Mouse (Mus musculus) neural tube, embryonic 11.5 days (tissue): ENCODE data around the gene Igsf11. TPM values are rescaled to one million over a fixed set of nuclear protein-coding genes. Genes with fewer than 3 reads are reported as not detected.

Experiments used
- ATAC-seq: fragments of 200-750 bp; cut with Nextera tagmentation; 2 replicates; pipeline ENCODE4 v1.8.0; 2017; ENCODE audit warnings: moderate number of reproducible peaks, mild to moderate bottlenecking, moderate TSS enrichment, moderate library complexity; ENCODE audit not compliant: insufficient read depth, low FRiP score, low TSS enrichment
- DNase-seq: peaks from one replicate; pipeline ENCODE4 v3.0.0-alpha.2; 2015; ENCODE audit warnings: low spot score
- H3K27ac ChIP-seq: fragments of 300-500 bp; sonication (generic); 2 replicates; pipeline ENCODE4 v1.5.1; 2014; ENCODE audit warnings: low read depth, mild to moderate bottlenecking, low read length
- H3K27me3 ChIP-seq: fragments of 300-500 bp; sonication (generic); 2 replicates; pipeline ENCODE4 v1.6.1; 2014; ENCODE audit warnings: mild to moderate bottlenecking, low read length, mixed read lengths; ENCODE audit not compliant: control insufficient read depth, insufficient read depth
- H3K36me3 ChIP-seq: fragments of 300-500 bp; sonication (generic); 2 replicates; pipeline ENCODE4 v1.6.1; 2014; ENCODE audit warnings: mild to moderate bottlenecking, low read length, moderate library complexity, mixed read lengths; ENCODE audit not compliant: control insufficient read depth, insufficient read depth
- H3K4me1 ChIP-seq: fragments of 300-500 bp; sonication (generic); 2 replicates; pipeline ENCODE4 v1.6.1; 2014; ENCODE audit warnings: low read length, mixed read lengths; ENCODE audit not compliant: control insufficient read depth, insufficient read depth
- H3K4me2 ChIP-seq: fragments of 300-500 bp; sonication (generic); 2 replicates; pipeline ENCODE4 v1.6.1; 2014; ENCODE audit warnings: low read depth, mild to moderate bottlenecking, moderate library complexity
- H3K4me3 ChIP-seq: fragments of 300-500 bp; sonication (generic); 2 replicates; pipeline ENCODE4 v1.5.1; 2014; ENCODE audit warnings: low read depth, low read length
- H3K9ac ChIP-seq: fragments of 300-500 bp; sonication (generic); 2 replicates; pipeline ENCODE4 v1.6.1; 2014; ENCODE audit warnings: mild to moderate bottlenecking, low read length
- H3K9me3 ChIP-seq: fragments of 300-500 bp; sonication (generic); 2 replicates; pipeline ENCODE4 v1.6.1; 2016; ENCODE audit warnings: low read length; ENCODE audit not compliant: control insufficient read depth
- WGBS: fragments of 180-500 bp; shearing (Covaris S2); extraction: QIAGEN DNeasy Blood & Tissue Kit; methylation state at CpG from one replicate; pipeline ENCODE4 v1.1.7; 2014; 5-methylcytosine and 5-hydroxymethylcytosine counted together
- polyA plus RNA-seq: library from polyadenylated mRNA; unstranded; fragments of >200 nt; fragmentation: Nextera tagmentation; extraction: Ambion mirVana; gene quantifications from 2 replicates; pipeline ENCODE4 v1.2.1, GENCODE M21; 2014

Gene Igsf11
- 5.4 and 5.7 TPM in 2 replicates for polyA plus RNA-seq

- 85% methylated on average over 7 of the region's 7 CpGs for WGBS
- Histone ChIP-seq H3K9ac (no peak within 1 kb of the TSS), H3K9me3 (no peaks in the 10 kb centered on the region), H3K4me3 (no peak within 1 kb of the TSS), H3K4me2 (no peak within 1 kb of the TSS), H3K27ac (no peak within 1 kb of the TSS), H3K4me1 (no peaks in the 10 kb centered on the region), H3K27me3 (no peaks in the 10 kb centered on the region), H3K36me3 (no peaks in the 10 kb centered on the region)
- no peak for ATAC-seq
- no peak for DNase-seq
Observed at GRCm38 (mm10) chr16:38892371-38892770, at the start of gene Igsf11. Igsf11 (plus strand) TSS chr16:38892671.

- ATAC-seq = no peak
- H3K27me3 ChIP-seq = no peaks in the 10 kb centered on the region
- no peak overlapping the region for H3K9ac ChIP-seq
- WGBS = 40% methylated on average over 8 of the region's 8 CpGs
- no peaks in the 10 kb centered on the region for H3K36me3 ChIP-seq
- H3K9me3 ChIP-seq = no peaks in the 10 kb centered on the region
- no peak overlapping the region for H3K4me2 ChIP-seq
- no peak overlapping the region for H3K4me3 ChIP-seq
- no peaks in the 10 kb centered on the region for H3K4me1 ChIP-seq
- no peak overlapping the region for H3K27ac ChIP-seq
- DNase-seq = no peak
Observed at GRCm38 (mm10) chr16:38858120-38858749, 34.2 kb upstream of the Igsf11 start.

GRCm38 (mm10) chr16:38860548-38860947 lies 31.9 kb upstream of the Igsf11 start:
- no peak for DNase-seq
- Histone ChIP-seq H3K9ac (no peak overlapping the region), H3K4me3 (no peak overlapping the region), H3K4me2 (no peak overlapping the region), H3K27me3 (no peaks in the 10 kb centered on the region), H3K4me1 (no peaks in the 10 kb centered on the region), H3K36me3 (no peaks in the 10 kb centered on the region), H3K27ac (no peak overlapping the region), H3K9me3 (no peaks in the 10 kb centered on the region)
- ATAC-seq = no peak
- 62% methylated on average over 6 of the region's 6 CpGs for WGBS

DNA sequence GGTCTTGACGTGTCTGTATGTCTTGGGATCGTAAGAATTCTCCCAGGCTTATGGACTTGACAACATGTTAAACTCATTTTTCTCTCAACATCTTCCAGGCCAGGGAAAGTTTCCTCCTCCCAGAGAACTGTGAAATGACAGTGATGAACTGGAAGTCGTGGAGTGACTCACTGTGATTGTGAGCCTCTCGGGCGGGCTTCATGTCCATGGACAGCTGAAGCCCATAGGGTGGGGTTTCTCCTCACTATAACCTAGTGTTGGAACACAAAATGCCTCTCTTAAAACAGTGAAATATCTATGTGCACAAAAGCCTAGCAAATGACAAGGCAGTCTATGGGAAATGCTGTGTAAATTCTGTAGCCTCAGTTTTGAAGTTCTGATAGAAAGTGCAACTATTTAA lies 28.1 kb upstream of the Igsf11 start:
- 90% methylated on average over 5 of the region's 5 CpGs for WGBS
- H3K27ac ChIP-seq = no peak overlapping the region
- H3K4me2 ChIP-seq = no peak overlapping the region
- H3K4me3 ChIP-seq = no peak overlapping the region
- H3K36me3 ChIP-seq = no peaks in the 10 kb centered on the region
- no peak for DNase-seq
- no peaks in the 10 kb centered on the region for H3K27me3 ChIP-seq
- no peaks in the 10 kb centered on the region for H3K9me3 ChIP-seq
- H3K9ac ChIP-seq = no peak overlapping the region
- no peaks in the 10 kb centered on the region for H3K4me1 ChIP-seq
- no peak for ATAC-seq

DNA sequence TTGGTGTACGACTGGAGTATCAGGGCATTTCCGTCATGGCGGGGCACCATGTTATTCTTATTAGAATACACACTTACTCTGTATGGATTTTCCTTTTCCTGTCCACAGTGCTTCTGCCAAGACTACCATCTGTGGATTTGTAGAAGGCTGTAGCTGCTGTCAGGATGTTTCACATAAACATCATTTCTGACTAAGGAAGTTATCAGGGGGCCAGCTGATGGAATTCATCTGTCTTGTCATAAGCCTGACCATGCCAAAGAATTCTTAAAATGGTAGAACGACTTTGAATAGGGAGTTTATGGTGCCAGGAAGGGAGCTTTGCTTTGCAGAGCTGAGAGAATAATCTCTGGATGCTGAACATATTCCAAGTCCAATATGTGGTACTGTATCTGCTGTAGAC lies 19.2 kb upstream of the Igsf11 start:
- no peaks in the 10 kb centered on the region for H3K4me1 ChIP-seq
- H3K4me3 ChIP-seq = no peak overlapping the region
- ATAC-seq (no peak), DNase-seq (no peak)
- H3K9me3 ChIP-seq = no peaks in the 10 kb centered on the region
- no peak overlapping the region for H3K9ac ChIP-seq
- no peaks in the 10 kb centered on the region for H3K27me3 ChIP-seq
- no peaks in the 10 kb centered on the region for H3K36me3 ChIP-seq
- no peak overlapping the region for H3K27ac ChIP-seq
- 91% methylated on average over 4 of the region's 4 CpGs for WGBS
- no peak overlapping the region for H3K4me2 ChIP-seq

DNA sequence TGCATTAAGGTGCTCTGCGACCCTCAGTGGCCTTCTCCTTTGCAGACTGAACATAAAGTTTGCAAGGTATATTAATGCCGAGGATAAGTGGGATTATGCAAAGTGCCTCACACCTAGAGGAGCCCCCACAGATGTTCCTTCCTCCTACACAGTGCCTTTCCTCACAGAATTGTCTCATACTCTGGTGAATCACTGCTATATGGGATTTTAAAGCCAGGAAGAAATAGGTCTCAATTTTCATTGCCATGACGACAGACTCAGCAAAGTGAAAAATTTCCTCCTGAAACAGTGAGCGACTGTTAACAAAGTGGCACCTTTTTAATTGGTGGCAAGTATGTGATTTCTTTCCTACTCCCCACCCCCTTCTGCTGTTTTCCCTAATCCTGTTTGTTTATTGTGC lies 18.0 kb upstream of the Igsf11 start:
- Histone ChIP-seq H3K36me3 (no peaks in the 10 kb centered on the region), H3K9ac (no peak overlapping the region), H3K4me1 (no peaks in the 10 kb centered on the region), H3K27ac (no peak overlapping the region), H3K4me2 (no peak overlapping the region), H3K9me3 (no peaks in the 10 kb centered on the region), H3K4me3 (no peak overlapping the region), H3K27me3 (no peaks in the 10 kb centered on the region)
- ATAC-seq (no peak), DNase-seq (no peak)
- 37% methylated on average over 4 of the region's 4 CpGs for WGBS

GRCm38 (mm10) chr16:38898816-38899425 lies 6.5 kb downstream of the Igsf11 start:
- H3K9ac ChIP-seq = no peak overlapping the region

GRCm38 (mm10) chr16:38900024-38900423 lies 7.6 kb downstream of the Igsf11 start:
- H3K4me2 ChIP-seq = no peak overlapping the region
- no peak for DNase-seq
- H3K4me3 ChIP-seq = no peak overlapping the region
- 92% methylated on average over 1 of the region's 1 CpGs for WGBS
- H3K27me3 ChIP-seq = no peaks in the 10 kb centered on the region
- no peaks in the 10 kb centered on the region for H3K9me3 ChIP-seq
- H3K9ac ChIP-seq = no peak overlapping the region
- H3K27ac ChIP-seq = no peak overlapping the region
- no peak for ATAC-seq
- no peaks in the 10 kb centered on the region for H3K4me1 ChIP-seq
- no peaks in the 10 kb centered on the region for H3K36me3 ChIP-seq

More at GRCm38 (mm10) chr16:38898816-38899425, 6.5 kb downstream of the Igsf11 start:
- Histone ChIP-seq H3K27me3 (no peaks in the 10 kb centered on the region), H3K9me3 (no peaks in the 10 kb centered on the region), H3K27ac (no peak overlapping the region), H3K36me3 (no peaks in the 10 kb centered on the region), H3K4me2 (no peak overlapping the region), H3K4me3 (no peak overlapping the region), H3K4me1 (no peaks in the 10 kb centered on the region)
- WGBS = 54% methylated on average over 8 of the region's 8 CpGs
- no peak for ATAC-seq
- DNase-seq = no peak
